Mouse (Mus musculus) adrenal gland, postnatal 10 days (tissue): ENCODE results near the gene Pold4. TPM values are rescaled to one million over a fixed set of nuclear protein-coding genes. Genes with fewer than 3 reads are reported as not detected.
A peak's percentile ranks its signal among the peaks of the same experiment; 100 is the strongest.

ENCODE experiments used
- DNase-seq: peaks from one replicate; pipeline ENCODE4 v3.0.0; 2021; ENCODE audit warnings: mixed read lengths
- total RNA-seq, 2 experiments: library from RNA; stranded (reverse); gene quantifications; 2 replicates each; pipeline ENCODE4 v1.2.3; 2021

Gene Pold4
- total RNA-seq, 2 experiments from 2014 or later, result 34.7 to 35.6 TPM

GRCm38 (mm10) chr19:4203604-4204326, 27.9 kb upstream of the Pold4 start:
- no peak for DNase-seq

GRCm38 (mm10) chr19:4204889-4205288, 26.8 kb upstream of the Pold4 start:
- DNase-seq, result no peak

GRCm38 (mm10) chr19:4206971-4207370, 24.7 kb upstream of the Pold4 start:
- peak; percentile 82 for DNase-seq

GRCm38 (mm10) chr19:4208563-4208962, 23.1 kb upstream of the Pold4 start:
- DNase-seq, result no peak

GRCm38 (mm10) chr19:4211891-4212588, 19.7 kb upstream of the Pold4 start:
- DNase-seq, result no peak

- peak; percentile 68 for DNase-seq
Measured at GRCm38 (mm10) chr19:4213524-4213974, 18.1 kb upstream of the Pold4 start.

- peak; percentile 69 for DNase-seq
Measured at GRCm38 (mm10) chr19:4214071-4214770, 17.5 kb upstream of the Pold4 start, which contains the start of the genes Clcf1 and AC109138.7. Gene Clcf1 (plus strand): TSS chr19:4214238. Gene AC109138.7 (plus strand): TSS chr19:4214357.

GRCm38 (mm10) chr19:4214771-4215450, 16.8 kb upstream of the Pold4 start:
- peak; percentile 59 for DNase-seq

GRCm38 (mm10) chr19:4215451-4215840, 16.3 kb upstream of the Pold4 start:
- DNase-seq, result no peak

- DNase-seq, result peak; percentile 60
Measured at GRCm38 (mm10) chr19:4216041-4216685, 15.5 kb upstream of the Pold4 start.

- DNase-seq, result no peak
Measured at GRCm38 (mm10) chr19:4217140-4217539, 14.6 kb upstream of the Pold4 start.

GRCm38 (mm10) chr19:4217855-4218254, 13.8 kb upstream of the Pold4 start:
- DNase-seq, result no peak

GRCm38 (mm10) chr19:4218293-4218692, 13.4 kb upstream of the Pold4 start:
- DNase-seq, result no peak

- DNase-seq, result no peak
Measured at GRCm38 (mm10) chr19:4218784-4219183, 12.9 kb upstream of the Pold4 start.

- DNase-seq, result no peak
Measured at GRCm38 (mm10) chr19:4219943-4220342, 11.8 kb upstream of the Pold4 start.

- no peak for DNase-seq
Measured at GRCm38 (mm10) chr19:4220416-4220815, 11.3 kb upstream of the Pold4 start.

- DNase-seq, result no peak
Measured at GRCm38 (mm10) chr19:4220957-4221743, 10.5 kb upstream of the Pold4 start.

GRCm38 (mm10) chr19:4222165-4222564, 9.5 kb upstream of the Pold4 start:
- DNase-seq, result peak; percentile 48

- no peak for DNase-seq
Measured at GRCm38 (mm10) chr19:4226779-4227178, 4.9 kb upstream of the Pold4 start.

- no peak for DNase-seq
Measured at GRCm38 (mm10) chr19:4227446-4227845, 4.3 kb upstream of the Pold4 start.
